Mouse (Mus musculus) spleen, embryonic (tissue): Measurements from ENCODE around the gene Mex3a.

Source experiments
- CTCF ChIA-PET: fragments of 350-600 bp; sonication (Branson Sonifier 250); formaldehyde crosslinking; loops from one replicate; lab custom pipeline; 2022; lab: Charles Lee

The Mex3a gene

DNA sequence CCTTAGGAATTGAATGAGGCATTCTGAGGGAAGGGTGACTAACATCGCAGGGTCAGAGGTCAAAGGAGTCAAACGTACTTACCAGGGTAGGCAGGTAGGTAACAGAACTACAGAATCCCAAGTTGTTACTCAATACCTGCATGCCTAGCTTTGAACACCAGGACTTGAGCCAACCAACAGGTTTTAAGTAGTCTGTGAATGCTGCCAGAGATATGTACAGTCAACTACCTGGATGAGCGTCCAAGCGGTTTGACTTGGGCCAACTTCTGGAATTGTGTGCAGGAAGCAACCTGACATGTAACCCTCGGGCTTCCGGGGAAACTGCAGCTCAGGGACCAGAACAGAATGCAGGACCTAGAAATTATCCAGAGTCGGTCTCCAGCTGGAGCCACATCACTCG, 9.2 kb upstream of the Mex3a start:
- CTCF ChIA-PET, result interaction anchor here (1.4 to 2.1 kb wide), 2 partner anchors 32 to 40 kb away, joined by 3 to 12 read pairs; no protein-coding TSS in a partner anchor

DNA sequence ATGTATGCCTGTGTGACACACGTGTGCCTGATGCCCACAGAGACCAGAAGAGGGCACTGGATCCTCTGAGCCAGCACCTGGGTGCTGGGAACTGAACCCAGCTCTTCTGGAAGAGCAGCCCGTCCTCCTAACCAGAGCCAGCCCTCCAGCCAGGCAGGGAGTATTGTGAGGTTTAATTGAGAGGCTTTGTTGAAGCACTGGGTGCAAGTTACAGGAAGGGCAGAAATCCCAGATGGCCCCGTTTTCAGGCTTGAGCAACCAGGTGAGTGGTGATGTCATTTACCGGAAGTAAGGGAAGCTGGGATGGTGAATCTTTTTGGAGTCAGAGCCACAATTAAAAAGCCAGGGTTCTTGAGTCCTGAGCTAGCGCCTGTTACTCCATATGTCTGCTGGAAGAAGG, 7.2 kb upstream of the Mex3a start:
- CTCF ChIA-PET, result interaction anchor here (0.5 to 1.7 kb wide), 7 partner anchors 23 to 496 kb away, joined by 3 to 6 read pairs (median 4); no protein-coding TSS in a partner anchor

DNA sequence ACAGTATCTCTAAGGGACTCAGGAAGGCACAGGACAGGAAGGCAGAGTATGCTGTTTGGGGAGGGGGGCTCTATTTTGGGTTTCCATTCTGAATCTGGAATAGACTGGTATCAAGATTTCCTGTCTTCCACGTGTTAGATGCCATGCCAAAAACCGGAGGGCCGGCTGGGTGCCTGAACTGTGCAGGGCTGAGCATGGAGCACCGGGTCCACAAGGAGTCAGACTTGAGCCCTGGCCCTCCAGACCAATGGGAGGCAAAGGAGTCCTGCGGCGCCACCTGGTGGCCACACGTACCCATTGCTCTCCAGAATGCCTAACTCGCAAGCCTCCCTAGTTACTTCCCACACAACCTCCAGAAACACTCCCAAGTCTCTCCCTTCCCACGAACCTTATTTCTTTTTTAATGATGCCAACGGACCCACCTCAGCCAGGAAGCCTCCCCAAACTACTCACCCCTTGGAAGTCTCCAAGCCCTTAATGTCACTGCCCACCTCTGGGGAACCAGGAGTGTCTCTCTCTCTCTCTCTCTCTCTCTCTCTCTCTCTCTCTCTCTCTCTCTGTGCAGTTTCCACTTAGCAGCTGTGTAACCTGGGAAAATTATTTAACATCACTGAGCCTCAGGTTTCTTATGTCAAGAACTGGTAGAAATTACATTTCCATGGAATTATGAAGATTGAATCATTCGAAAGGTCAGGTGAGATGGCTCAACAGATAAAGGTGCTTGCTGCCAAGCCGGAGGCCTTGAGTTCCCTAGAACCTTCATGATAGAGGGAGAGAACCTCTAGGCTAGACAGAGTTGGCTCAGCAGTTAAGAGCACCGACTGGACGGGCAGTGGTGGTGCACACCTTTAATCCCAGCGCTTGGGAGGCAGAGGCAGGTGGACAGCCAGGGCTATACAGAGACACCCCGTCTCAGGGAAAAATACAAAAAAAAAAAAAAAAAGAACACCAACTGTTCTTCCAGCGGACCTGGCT, 5.8 kb upstream of the Mex3a start:
- CTCF ChIA-PET, result interaction anchor here (0.6 to 1.7 kb wide), 8 partner anchors 20 to 178 kb away, joined by 3 to 6 read pairs (median 3); no protein-coding TSS in a partner anchor

DNA sequence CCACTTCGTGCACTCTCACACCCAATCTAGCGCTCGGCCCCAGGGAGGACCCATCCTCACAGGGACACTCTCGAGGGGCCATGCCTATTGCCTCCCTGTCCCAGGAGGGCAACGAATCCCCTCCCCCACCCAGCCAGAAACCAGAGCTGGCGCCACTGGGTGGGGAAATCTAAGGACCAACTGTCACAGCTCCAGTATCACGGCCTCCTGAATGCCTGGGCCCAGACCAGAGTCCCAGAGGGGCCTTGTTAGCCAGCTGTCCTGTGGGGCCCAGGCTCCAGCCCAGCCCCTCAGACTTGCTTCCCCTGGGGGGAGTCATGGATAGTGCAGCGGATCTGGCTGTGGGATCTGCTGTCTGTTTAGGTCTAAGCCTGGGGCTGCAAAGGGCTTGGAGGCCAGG, 4.6 kb upstream of the Mex3a start:
- CTCF ChIA-PET, result no interaction called here

DNA sequence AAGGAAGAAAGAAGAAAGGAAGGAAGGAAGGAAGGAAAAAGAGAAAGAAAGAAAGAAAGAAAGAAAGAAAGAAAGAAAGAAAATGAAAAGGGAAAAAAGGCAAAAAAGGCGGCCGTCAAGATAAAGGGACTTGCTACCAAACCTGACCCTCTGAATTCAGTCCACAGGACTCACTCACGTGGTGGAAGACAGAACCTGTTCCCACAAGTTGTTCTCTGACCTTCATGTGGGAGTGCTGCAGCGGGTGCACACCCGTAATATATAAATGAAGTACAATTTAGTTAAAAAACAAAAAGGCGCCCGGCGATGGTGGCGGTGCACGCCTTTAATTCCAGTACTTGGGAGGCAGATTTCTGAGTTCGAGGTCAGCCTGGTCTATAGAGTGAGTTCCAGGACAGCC, 3.5 kb upstream of the Mex3a start:
- CTCF ChIA-PET, result interaction anchor here (0.7 kb wide), 1 partner anchor 42 kb away, joined by 10 read pairs; no protein-coding TSS in a partner anchor

DNA sequence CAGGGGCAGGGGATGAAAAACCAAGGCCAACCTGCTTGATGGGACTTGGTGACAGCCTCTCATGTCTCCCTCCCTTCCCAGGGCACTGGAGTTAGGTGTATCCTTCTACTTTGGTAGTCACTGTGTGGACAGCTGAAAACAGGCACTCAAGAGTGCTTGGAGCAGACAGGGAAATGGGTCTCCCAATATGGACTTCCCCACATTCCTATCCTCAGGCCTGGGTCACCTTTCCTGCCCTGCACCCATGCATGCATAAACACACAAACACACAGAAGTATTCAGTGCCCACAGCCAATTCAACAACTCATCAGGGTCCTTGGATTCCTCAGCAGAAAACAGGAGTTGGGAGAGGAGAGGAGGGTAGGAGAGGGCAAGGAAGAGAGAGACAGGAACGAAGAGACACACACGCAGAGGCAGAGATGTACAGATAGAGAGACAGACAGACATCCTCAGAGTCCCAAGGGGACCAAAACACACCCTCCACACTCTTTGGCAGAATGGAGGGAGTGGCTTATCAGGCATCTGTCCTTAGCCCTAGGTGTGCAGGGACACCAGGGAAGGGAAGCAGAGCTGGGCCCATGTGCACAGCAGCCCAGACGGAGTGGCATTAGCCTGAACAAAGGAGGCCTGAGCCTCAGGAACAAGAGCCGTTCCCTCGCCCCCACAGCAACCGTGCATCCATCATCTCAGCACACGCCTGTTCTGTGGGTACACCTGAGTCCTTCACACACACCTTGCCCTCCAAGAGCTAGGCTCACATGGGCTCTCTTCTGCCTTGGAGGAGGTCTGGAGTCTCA, 2.8 kb upstream of the Mex3a start:
- CTCF ChIA-PET, result no interaction called here

DNA sequence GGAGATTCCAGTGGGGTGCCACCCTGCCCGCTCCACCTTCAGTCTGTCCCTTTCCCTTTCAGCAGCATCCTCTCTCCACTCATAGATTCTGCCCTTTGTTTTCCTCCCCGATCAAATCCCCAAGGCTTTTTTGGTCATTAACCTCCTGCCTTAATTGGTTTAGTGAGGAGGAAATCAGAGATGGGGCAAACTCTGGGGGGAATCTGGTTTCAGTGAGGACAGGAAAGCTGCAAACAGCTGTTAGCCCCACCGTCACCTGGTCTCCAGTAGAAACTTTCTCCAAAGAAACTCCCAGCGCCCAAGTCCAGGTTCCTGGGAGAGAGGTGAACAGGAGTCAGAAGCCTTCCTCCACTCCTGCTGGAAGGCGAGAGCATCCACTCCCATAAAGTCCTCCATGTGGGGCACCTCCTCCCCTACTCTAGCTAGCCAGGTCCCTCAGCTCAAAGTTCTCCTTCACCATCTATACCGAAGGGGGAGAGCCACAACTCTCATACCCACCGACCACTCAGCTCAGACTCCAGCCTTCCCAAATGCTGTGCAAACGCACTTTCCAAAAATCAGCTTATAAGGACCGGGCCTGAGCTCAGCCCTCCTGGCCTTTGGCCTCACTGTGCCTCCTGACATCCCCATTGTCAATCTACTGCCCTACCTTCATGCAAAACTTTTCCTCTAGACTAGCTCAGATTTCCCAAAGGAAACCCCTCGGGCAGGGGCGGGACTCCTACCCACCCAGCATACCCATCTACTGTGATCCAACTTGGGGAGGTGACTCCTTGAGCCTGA, 1.9 kb upstream of the Mex3a start:
- CTCF ChIA-PET, result interaction anchor here (0.6 to 0.7 kb wide), 2 partner anchors 8 to 11 kb away, joined by 3 to 7 read pairs; no protein-coding TSS in a partner anchor

DNA sequence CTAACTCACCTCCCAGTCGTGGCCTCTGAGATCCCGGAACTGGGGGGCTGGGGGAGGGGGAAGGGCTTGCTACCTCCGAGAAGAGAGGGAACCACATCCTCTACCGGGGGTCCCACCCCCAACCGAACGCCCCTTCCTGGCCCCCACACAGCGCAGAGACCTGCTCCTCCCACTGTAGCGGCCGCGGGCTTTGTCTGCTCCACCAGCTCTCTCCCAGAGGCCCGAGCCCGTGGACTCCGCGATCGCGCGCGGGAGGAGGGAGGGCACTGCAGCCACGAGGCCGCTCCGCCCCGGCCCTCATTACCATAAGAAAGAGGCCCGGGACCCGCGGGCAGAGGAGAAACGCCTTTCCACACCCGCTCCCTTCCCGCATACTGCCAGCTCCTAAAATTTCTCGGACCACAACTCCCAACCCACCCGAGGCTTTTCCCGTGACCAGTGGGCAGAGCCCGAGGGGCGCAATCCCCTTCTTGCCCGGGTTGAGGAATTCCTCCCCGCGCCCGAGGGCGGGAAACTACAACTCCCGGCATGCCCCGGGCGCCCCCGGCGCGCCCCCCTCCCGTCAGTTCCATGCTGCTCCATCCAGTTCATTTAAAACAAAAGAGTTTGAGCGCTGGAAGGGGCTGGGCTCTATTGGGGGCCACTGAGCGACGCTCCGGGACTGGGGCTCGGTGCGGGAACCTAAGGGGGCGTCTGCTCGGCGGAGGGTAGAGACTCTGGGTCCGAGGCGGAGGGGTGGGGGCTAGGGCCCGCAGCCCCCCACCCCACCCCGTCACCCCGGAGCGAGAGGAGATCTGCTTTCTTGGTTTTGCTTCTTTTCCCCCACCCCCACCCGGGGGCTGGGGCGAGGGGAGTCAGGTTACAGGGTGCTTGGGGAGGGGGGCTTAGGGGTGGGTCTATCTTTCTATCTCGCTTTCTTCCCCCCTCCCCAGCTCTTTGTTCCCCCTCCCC, 572 bp upstream of the Mex3a start:
- CTCF ChIA-PET, result interaction anchor here (0.5 to 0.7 kb wide), 5 partner anchors 12 to 255 kb away, joined by 3 to 8 read pairs (median 3); partner anchors contain the start of genes Sema4a and Slc25a44

DNA sequence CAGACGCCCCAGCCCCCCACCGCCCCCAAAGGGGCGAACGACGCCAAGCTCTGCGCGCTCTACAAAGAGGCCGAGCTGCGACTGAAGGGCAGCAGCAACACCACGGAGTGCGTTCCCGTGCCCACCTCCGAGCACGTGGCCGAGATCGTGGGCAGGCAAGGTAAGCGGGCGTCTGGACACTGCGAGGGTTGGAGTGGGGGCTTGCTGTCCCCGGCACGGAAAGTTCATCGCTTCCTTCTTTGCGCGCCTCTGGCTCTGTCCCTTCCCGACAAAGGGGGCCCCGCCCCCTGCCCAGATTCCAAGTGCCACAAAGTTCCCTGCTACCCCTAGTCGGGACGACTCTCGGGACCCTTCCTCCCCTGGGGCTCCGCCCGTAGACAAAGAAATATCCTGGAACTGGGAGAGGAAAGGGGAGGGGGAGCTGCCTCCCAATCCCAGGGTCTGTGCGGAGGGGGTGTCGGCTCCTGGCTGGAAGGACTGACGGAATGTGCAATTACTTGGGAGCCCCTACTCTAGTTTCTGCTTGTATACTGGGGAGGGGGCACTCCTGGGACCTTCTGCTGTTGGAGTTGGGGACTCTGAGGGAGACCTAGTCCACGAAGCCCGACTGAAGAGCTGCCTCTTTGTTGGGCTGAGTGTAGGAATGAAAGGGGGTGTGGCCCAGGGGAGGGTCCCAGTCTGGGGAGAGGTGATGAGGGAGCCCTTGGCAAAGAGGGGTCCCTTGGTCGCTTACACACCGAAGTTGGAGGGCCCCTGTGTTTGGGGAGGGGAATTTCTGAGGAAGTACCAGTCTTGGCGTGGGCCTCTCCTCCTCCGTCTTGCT, 705 bp downstream of the Mex3a start:
- CTCF ChIA-PET, result interaction anchor here (0.6 kb wide), 1 partner anchor 24 kb away, joined by 4 read pairs; no protein-coding TSS in a partner anchor

DNA sequence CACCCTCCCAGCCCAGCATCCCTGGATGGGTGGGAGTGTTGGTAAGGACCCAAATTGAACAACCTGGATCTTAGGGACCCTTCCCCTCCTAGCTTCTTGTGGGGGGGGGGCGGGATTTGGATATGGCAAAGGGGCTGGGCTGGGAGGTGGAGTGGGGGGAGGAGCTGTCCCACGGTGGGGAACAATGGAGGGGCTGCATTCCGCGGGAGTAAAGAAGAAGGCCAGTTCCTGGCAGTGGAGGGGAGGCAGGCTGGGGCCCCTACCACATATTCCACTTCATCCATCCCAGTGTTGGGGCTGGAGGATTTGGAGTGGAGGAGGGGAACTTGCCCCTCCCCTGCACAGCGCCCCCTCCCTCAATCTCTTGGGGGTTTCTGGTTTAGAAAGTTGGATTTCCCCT, 1.5 kb downstream of the Mex3a start:
- CTCF ChIA-PET, result interaction anchor here (0.6 kb wide), 1 partner anchor 25 kb away, joined by 4 read pairs; no protein-coding TSS in a partner anchor

DNA sequence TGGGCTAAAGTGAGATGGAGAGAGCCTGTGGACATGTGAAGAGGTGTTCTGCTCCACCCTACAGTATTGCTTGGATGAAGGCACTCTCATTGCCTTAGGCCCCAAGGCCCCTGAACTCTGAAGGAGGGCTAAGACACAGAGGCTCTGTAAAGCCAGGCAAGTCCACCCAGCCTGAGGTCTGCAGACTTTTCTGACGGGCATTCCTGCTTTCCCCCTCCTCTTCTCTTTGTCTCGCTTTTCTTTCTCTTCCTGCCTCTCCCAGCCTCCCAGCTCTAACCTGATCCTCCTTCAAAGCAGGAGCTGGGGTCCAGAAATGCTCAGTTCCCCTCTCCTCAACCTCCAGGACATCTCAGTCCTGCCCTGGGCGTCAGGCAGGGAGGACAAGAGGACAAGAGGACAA, 2.8 kb downstream of the Mex3a start:
- CTCF ChIA-PET, result no interaction called here

DNA sequence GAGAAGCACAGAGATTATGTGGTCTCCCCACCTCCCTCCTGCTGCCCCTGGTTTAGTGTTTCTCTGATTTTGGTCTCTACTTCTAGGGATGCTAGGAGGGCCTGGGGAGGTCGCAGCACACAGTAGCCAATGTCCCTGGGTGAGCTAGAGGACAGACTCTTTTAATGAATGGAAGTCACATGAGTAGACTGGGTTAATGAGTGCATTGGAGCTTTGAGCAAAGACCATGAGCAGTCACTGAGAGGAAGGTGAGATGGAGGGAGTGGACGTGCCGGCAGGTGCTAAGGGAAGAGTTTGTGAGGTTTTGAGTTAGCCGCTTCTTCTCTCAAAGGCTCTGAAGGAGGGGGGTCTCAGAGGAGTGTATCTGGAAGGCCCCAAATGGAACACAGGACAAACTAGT, 3.3 kb downstream of the Mex3a start:
- CTCF ChIA-PET, result interaction anchor here (0.5 kb wide), 1 partner anchor 549 kb away, joined by 3 read pairs; no protein-coding TSS in a partner anchor

DNA sequence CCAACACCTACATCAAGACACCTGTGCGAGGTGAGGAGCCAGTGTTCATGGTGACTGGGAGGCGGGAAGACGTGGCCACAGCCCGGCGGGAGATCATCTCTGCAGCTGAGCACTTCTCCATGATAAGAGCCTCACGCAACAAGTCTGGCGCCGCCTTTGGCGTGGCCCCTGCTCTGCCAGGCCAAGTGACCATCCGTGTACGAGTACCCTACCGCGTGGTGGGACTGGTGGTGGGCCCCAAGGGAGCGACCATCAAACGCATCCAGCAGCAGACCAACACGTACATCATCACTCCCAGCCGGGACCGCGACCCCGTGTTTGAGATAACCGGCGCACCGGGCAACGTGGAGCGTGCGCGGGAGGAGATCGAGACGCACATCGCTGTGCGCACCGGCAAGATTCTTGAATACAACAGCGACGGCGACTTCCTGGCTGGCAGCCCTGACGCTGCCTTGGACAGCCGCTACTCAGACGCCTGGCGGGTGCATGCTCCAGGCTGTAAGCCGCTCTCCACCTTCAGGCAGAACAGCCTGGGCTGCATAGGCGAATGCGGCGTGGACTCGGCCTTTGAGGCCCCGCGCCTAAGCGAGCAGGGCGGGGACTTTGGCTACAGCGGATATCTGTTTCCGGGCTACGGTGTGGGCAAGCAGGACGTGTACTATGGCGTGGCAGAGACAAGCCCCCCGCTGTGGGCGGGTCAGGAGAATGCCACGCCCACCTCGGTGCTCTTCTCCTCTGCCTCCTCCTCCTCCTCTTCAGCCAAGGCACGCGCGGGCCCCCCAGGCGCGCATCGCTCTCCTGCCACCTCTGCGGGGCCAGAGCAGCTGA, 4.1 kb downstream of the Mex3a start:
- CTCF ChIA-PET, result interaction anchor here (0.5 kb wide), 1 partner anchor 550 kb away, joined by 3 read pairs; no protein-coding TSS in a partner anchor

DNA sequence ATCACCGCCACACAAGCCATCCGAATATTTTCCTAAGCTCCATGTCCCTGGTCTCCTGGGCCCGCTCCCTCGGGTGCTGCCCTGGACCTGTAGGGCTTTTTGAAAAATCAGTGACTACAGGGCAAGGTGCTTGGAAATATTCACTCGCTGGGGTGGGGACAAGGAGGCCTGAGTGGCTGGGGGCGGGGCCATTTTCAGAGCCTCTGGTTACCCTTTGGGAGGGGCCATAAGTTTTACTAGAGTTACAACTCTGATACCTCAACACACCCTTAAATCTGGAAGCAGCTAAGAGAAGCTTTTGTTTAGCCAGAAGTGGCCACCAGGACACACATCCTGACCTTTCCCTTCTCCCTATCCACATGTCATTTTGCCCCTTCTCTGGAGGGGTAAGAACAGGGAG, 5.0 kb downstream of the Mex3a start:
- CTCF ChIA-PET, result no interaction called here

DNA sequence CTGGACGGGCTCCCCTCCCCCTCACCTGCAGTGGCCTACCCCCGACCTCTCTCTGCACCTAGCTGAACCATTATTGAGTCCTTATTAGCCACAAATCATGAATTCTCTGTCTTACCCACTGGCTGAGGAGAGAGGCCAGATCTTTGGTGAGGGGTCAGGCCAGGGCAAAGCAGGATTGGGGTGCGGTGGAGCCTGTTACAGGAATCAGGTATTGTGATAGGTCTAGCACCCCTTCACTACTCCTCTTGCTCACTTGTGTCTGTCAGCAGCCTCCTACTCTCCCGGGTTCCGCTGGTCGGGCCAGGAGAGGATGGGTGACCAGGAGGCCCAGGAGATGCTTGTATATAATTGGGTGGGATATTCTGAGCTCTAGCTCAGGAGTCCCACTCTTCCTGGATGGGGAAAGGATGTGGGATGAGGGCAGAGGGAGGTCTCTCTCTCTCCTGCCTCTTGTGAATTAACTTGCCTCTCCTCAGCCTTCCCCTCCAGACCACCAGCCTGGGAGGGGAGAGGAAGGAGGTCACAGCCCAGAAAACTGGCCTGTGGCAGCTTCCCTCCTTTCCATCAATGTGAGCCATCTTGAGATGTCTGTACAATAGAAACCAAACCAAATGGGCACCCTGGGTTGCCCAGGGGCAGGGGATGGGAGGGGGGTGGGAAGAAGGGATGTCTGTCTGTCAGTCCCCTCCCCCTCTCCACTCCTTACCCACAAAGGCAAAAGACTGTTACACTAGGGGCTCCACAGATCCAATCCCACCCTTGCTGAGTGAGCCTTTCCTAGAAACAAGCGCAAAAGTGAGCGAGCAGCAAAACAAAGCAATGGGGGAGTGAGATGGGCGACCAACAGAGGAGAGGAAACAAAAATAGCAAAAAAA, 6.3 kb downstream of the Mex3a start:
- CTCF ChIA-PET, result no interaction called here

DNA sequence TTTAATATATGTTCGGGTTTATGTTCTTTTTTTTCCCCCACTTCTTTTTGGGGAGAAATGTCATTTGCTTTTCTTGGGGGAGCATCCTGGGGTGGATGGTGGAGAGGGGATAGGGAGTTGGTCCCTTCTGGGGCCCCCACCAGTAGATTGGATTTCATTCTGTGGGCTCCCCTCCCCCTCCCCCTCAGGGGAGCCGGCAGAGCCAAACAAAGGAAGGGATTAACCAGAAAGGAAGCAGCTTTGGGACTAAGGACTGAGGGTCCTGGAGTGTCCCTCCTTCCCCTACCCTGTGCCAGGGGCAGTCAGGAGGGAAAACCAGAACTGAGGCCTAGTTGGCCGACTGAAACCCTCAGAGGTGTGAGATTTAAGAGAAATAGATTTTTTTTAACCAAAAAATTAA, 7.2 kb downstream of the Mex3a start:
- CTCF ChIA-PET, result no interaction called here

DNA sequence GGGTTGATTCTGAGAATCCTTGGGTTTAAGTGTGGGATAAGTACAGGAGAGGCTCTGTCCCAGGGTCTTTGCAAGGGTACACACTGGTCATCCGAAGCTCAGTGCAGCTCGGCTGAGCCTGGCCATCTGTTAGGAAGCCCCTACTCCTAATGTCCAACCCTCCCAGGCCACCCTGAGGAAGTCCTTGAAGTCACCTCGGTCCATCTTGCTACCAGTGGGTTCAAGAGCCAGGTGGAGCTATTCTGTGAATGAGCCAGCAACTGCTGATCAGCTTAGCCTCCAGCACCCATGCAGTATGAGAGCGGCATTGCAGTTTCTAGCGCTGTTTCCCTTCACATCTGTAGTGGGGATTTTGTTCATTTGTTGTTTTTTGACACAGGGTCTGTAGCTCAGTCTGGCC, 7.9 kb downstream of the Mex3a start:
- CTCF ChIA-PET, result no interaction called here
